Mouse (Mus musculus) neural tube, embryonic 14.5 days (tissue): ENCODE measurements at regions not wholly inside any gene's neighbourhood (a gene's known extent, or its start where the extent isn't known, plus 50 kb on each side); places are given as distances from the start of the nearest gene placed in this dataset.
"Not testable (repeated sequence)": the region's sequence is repeated elsewhere in the genome, so short reads cannot be mapped to it uniquely, and the experiment has no call there.

Source experiments
- ATAC-seq: fragments of 200-750 bp; cut with Nextera tagmentation; 2 replicates; pipeline ENCODE4 v1.8.0; 2017; ENCODE audit warnings: low read depth, mild to moderate bottlenecking, moderate TSS enrichment, moderate library complexity
- H3K27ac ChIP-seq: fragments of 300-500 bp; sonication (generic); 2 replicates; pipeline ENCODE4 v1.5.1; 2014; ENCODE audit warnings: low read depth, mild to moderate bottlenecking, control low read depth, low read length, moderate library complexity, mixed read lengths
- H3K27me3 ChIP-seq: fragments of 300-500 bp; sonication (generic); 2 replicates; pipeline ENCODE4 v1.6.1; 2014; ENCODE audit warnings: low read length; ENCODE audit not compliant: control insufficient read depth, insufficient read depth
- H3K36me3 ChIP-seq: fragments of 300-500 bp; sonication (generic); 2 replicates; pipeline ENCODE4 v1.6.1; 2014; ENCODE audit warnings: low read length, mixed read lengths; ENCODE audit not compliant: control insufficient read depth, insufficient read depth
- H3K4me1 ChIP-seq: fragments of 300-500 bp; sonication (generic); 2 replicates; pipeline ENCODE4 v1.6.1; 2014; ENCODE audit warnings: low read length; ENCODE audit not compliant: control insufficient read depth, insufficient read depth
- H3K4me2 ChIP-seq: fragments of 300-500 bp; sonication (generic); 2 replicates; pipeline ENCODE4 v1.6.1; 2014; ENCODE audit warnings: mild to moderate bottlenecking, low read depth, low read length, control low read depth
- H3K4me3 ChIP-seq: fragments of 300-500 bp; sonication (generic); 2 replicates; pipeline ENCODE4 v1.5.1; 2014; ENCODE audit warnings: low read depth, low read length, control low read depth, mixed read lengths
- H3K9ac ChIP-seq: fragments of 300-500 bp; sonication (generic); replicated peaks from 2 replicates; pipeline ENCODE4 v1.6.1; 2014; ENCODE audit warnings: low read depth, mild to moderate bottlenecking, control low read depth, low read length, mixed read lengths
- H3K9me3 ChIP-seq: fragments of 300-500 bp; sonication (generic); 2 replicates; pipeline ENCODE4 v1.6.1; 2016; ENCODE audit warnings: low read length; ENCODE audit not compliant: control insufficient read depth
- WGBS: fragments of 180-500 bp; shearing (Covaris S2); extraction: QIAGEN DNeasy Blood & Tissue Kit; methylation state at CpG from one replicate; pipeline ENCODE4 v1.1.7; 2014; 5-methylcytosine and 5-hydroxymethylcytosine counted together

DNA sequence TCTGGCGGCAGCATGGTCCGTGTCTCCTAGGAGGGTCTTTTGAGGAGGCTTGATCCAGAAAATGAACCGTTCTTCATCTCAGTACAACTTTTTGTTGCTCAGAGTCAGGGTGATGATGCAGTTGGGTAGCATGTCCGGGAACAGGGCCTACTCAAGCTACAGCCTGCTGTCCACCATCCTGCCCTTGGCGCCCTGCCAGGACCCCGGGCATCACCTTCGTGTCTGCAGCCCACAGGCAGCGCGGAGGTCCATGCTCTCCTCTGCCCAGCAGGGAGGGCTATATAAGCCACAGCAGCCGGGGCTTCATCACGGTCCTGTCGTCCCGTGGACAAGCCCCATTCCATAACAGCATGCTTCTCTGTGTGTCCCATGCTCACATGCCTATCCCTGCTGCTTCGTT is 107.1 kb upstream of the Klf3 start:
- Histone ChIP-seq H3K9ac (no peak overlapping the region), H3K27me3 (no peaks in the 10 kb centered on the region), H3K4me3 (no peak overlapping the region), H3K36me3 (no peaks in the 10 kb centered on the region), H3K4me2 (no peak overlapping the region), H3K9me3 (no peaks in the 10 kb centered on the region), H3K27ac (no peak overlapping the region), H3K4me1 (no peaks in the 10 kb centered on the region)
- ATAC-seq = no peak
- WGBS = 85% methylated on average over 14 of the region's 14 CpGs

DNA sequence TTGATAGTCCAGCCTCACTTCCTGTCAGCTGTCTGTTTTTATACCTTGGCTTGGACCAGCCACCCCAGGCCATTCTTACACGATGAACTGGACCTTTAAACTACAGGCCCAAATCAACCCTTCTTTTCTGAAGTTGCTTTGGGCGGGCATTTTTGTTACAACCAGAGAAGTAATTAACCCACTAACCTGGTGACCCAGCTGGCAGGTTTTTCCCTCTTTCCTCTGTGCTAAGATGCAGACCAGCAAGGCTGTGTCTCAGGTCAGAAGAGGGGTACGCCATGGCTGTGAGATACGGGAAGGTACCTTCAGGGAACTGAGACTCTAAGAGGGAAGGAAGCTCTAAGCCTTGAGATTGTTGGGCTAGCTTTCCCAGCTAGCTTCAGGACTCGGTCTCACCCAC is 105.7 kb upstream of the Klf3 start:
- Histone ChIP-seq H3K4me3 (no peak overlapping the region), H3K9ac (no peak overlapping the region), H3K4me1 (no peaks in the 10 kb centered on the region), H3K4me2 (no peak overlapping the region), H3K27ac (no peak overlapping the region), H3K27me3 (no peaks in the 10 kb centered on the region), H3K9me3 (no peaks in the 10 kb centered on the region), H3K36me3 (no peaks in the 10 kb centered on the region)
- WGBS = 93% methylated on average over 5 of the region's 5 CpGs
- ATAC-seq = no peak

GRCm38 (mm10) chr5:64698458-64699116 is 104.6 kb upstream of the Klf3 start:
- WGBS = 87% methylated on average over 6 of the region's 6 CpGs
- no peak for ATAC-seq
- no peak overlapping the region for H3K27ac ChIP-seq

DNA sequence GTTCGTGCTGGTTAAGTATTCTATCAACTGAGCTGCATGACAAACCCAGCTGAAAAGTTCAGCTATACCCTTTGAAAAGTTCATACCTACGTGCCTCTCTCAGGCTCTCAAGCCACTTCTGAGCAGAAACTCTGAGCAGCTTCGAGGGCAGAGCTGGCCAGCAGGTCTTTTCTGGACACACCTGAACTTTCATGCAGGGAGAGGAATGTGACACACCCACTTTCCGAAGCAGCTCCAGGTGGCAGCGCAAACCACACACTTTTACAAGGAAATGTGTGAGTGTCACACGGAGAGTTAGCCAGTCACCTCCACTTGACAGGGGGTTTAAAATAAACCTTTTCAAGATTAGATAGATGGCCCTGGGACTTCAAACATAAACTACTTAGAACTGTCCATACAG is 103.2 kb upstream of the Klf3 start:
- Histone ChIP-seq H3K4me2 (no peak overlapping the region), H3K27ac (no peak overlapping the region), H3K27me3 (no peaks in the 10 kb centered on the region), H3K4me3 (no peak overlapping the region), H3K4me1 (no peaks in the 10 kb centered on the region; the same call in 1 of the 2 replicates), H3K36me3 (no peaks in the 10 kb centered on the region), H3K9ac (no peak overlapping the region), H3K9me3 (no peaks in the 10 kb centered on the region)
- no peak for ATAC-seq
- WGBS = 91% methylated on average over 6 of the region's 6 CpGs

More at GRCm38 (mm10) chr5:64698458-64699116, 104.6 kb upstream of the Klf3 start:
- no peaks in the 10 kb centered on the region for H3K9me3 ChIP-seq
- no peak overlapping the region for H3K4me3 ChIP-seq
- H3K36me3 ChIP-seq = no peaks in the 10 kb centered on the region
- H3K4me1 ChIP-seq = no peaks in the 10 kb centered on the region; the same call in 1 of the 2 replicates
- no peaks in the 10 kb centered on the region for H3K27me3 ChIP-seq
- H3K4me2 ChIP-seq = no peak overlapping the region
- no peak overlapping the region for H3K9ac ChIP-seq

DNA sequence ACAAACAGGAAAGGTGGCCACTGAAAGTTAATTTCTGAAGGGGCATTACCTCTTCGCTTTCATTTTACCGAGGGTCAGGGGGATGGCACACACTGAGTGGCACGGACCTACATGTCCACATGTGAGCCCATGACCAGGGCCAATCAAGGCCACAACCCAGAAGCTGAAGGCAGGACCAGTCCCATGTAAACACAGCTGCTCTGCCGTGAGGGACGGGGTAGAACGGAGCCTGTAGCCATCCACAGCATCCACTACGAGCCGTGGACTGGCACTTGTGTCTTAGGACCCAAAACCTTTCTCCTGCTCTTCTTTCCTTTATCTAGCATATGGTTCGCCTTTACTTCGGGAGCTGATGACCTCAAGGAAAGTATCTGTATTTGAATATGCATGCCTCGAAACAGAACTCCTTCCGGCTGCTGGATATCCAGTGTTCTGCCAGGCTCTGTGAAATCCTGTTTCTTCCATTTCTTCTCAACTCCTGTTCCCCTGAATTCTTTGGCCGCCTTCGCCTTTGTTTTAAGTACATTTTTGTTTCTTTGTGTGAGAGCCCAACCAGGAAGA is 101.9 kb upstream of the Klf3 start:
- no peak for ATAC-seq
- H3K4me3 ChIP-seq = no peak overlapping the region

DNA sequence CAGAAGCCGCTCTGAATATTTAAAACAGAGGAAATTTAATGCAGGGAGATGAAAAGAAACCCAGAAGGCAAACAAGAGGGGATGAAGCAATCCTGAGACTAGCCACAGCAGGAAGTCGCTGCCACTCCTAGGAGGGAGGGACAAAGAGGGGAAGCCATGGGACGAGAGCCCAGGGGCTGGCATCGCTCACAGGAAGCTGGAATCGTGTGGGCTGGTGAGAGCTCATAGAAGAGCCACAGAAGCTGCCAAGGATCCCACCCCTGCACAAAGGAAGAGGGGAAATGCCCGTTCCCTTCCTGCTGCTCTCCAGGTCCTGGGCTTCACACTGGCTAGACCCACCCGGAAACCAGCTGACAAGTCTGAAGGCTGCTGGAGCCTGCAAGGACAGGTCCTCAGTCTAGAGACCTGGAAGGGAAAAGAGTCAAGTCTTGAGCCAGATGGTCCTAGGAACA is 101.4 kb upstream of the Klf3 start:
- Histone ChIP-seq H3K4me3 (no peak overlapping the region), H3K27ac (no peak overlapping the region), H3K9ac (no peak overlapping the region), H3K9me3 (no peaks in the 10 kb centered on the region), H3K4me1 (no peaks in the 10 kb centered on the region; the same call in 1 of the 2 replicates), H3K36me3 (no peaks in the 10 kb centered on the region), H3K4me2 (no peak overlapping the region), H3K27me3 (no peaks in the 10 kb centered on the region)
- ATAC-seq = peak; percentile 53; the same call in 1 of the 2 replicates
- WGBS = 17% methylated on average over 7 of the region's 7 CpGs

More for the DNA sequence above, 101.9 kb upstream of the Klf3 start:
- no peaks in the 10 kb centered on the region for H3K36me3 ChIP-seq
- H3K27me3 ChIP-seq = no peaks in the 10 kb centered on the region
- no peak overlapping the region for H3K27ac ChIP-seq
- H3K4me2 ChIP-seq = no peak overlapping the region
- H3K9ac ChIP-seq = no peak overlapping the region
- no peaks in the 10 kb centered on the region for H3K9me3 ChIP-seq
- no peaks in the 10 kb centered on the region; the same call in 1 of the 2 replicates for H3K4me1 ChIP-seq
- 73% methylated on average over 14 of the region's 14 CpGs for WGBS

DNA sequence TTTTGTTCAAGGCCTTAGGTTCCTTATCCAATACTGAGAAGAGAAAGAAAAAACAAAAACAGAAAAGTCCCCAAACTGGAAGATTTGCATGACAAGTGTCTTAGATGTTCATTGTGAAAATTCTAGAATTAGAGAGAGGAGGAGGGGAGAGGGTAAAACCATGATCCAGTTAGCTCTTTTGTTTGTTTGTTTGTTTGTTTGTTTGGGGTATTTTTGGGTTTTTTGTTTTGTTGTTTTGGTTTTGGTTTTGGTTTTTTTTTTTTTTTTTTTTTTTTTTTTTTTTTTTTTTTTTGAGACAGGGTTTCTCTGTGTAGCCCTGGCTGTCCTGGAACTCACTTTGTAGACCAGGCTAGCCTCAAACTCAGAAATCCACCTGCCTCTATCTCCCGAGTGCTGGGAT is 100.8 kb upstream of the Klf3 start:
- not testable (repeated sequence) for H3K4me3 ChIP-seq, H3K36me3 ChIP-seq, H3K9ac ChIP-seq, H3K4me1 ChIP-seq, ATAC-seq, H3K27me3 ChIP-seq, H3K9me3 ChIP-seq, H3K4me2 ChIP-seq, H3K27ac ChIP-seq
- 67% methylated on average over 1 of the region's 1 CpGs for WGBS

DNA sequence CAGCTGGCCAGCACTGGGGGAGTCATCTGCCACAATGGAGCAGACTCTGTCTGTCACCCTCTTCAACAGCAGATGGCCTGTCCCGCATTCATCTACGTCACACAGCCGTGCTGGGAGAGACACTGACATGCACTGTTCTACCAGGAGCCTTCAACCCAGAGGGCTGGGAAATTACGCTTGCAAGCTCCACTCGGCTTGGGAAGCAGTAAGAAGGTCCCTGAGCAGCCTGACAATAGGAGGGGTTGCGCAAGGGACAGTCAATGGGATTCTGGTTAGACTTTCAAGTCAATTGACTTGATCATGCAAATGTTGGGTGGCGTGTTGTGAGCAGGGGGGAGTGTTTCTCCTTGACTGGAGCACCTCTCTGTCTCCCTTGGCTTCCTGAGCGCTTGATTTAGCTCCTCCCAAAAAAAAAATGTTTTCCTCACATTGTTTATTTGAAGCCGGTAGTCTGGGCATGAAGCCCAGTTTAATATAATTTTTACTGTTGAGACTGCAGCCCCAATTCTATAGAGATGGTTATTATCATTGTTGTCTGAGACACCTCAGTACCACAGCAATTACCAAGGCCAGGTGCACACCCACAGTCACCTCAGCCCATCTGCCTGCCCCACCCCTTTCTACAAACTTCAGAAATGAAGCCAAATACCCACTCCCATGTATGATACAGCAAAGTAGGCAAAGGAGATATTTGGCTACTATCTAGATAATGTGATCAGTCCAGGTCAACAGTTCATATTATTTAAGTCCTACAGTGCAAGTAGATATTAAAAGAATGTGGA is 99.9 kb upstream of the Klf3 start:
- Histone ChIP-seq H3K27me3 (no peaks in the 10 kb centered on the region), H3K4me1 (no peaks in the 10 kb centered on the region; the same call in 1 of the 2 replicates), H3K9me3 (no peaks in the 10 kb centered on the region), H3K27ac (0 out of 2 replicates have a peak overlapping the region, but pooled peaks have one; percentile 22), H3K4me3 (no peak overlapping the region), H3K36me3 (no peaks in the 10 kb centered on the region), H3K4me2 (no peak overlapping the region), H3K9ac (no peak overlapping the region)
- WGBS = 32% methylated on average over 9 of the region's 9 CpGs
- peak; percentile 57; the same call in 1 of the 2 replicates for ATAC-seq

DNA sequence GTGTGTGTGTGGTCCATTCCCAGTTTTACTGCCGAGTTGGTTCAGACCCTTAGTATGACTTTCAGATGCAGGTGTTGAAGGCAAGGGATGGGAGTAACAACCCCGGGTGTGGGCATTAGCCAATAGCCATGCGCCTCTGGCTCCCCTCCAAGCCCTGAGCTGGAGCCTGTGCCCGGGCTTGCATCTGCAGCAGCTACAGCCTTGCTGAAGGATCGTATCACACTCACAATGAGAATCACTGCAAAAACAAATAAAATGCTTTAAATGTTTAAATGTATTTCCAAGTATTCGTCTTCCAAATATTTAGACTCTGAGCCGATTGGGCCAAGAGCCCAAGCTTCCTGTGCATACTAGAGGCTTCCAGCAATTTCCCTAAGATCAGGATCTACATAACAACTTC is 99.0 kb upstream of the Klf3 start:
- Histone ChIP-seq H3K4me2 (no peak overlapping the region), H3K36me3 (no peaks in the 10 kb centered on the region), H3K27ac (no peak overlapping the region), H3K9me3 (no peaks in the 10 kb centered on the region), H3K4me3 (no peak overlapping the region), H3K27me3 (no peaks in the 10 kb centered on the region), H3K4me1 (no peaks in the 10 kb centered on the region; the same call in 1 of the 2 replicates), H3K9ac (no peak overlapping the region)
- ATAC-seq = no peak
- 66% methylated on average over 7 of the region's 7 CpGs for WGBS
